Mouse (Mus musculus): ENCODE measurements at regions not wholly inside any gene's neighbourhood (a gene's known extent, or its start where the extent isn't known, plus 50 kb on each side); places are given as distances from the start of the nearest gene placed in this dataset.

GRCm38 (mm10) chr10:71734481-71734880 lies 386.9 kb downstream of the Ipmk start:
- ATAC-seq (ENCODE audit: insufficient read depth) (no peak), DNase-seq (ENCODE audit: low read depth in 3 of 3, low spot score in 3 of 3) (no peak)
- no peaks in the 10 kb centered on the region for H3K9me3 ChIP-seq (ENCODE audit: control insufficient read depth, low read length)
- H3K4me2 ChIP-seq (ENCODE audit: low read depth), result no peak overlapping the region
- no peaks in the 10 kb centered on the region for H3K27me3 ChIP-seq (ENCODE audit: control insufficient read depth, insufficient read depth, low read length)
- TF ChIP-seq CTCF (IDR thresholded peaks at IDR 0.05; ENCODE audit: low read depth), result no peak
- no peak for TF ChIP-seq EP300 (IDR thresholded peaks at IDR 0.05; ENCODE audit: low read depth)
- WGBS (ENCODE audit: insufficient replicate concordance), result 44% methylated on average over 2 of the region's 2 CpGs
- no peaks in the 10 kb centered on the region for H3K36me3 ChIP-seq (replicated peaks; ENCODE audit: control insufficient read depth, insufficient read depth, low read depth)
- H3K27ac ChIP-seq, result no peak overlapping the region
- H3K4me3 ChIP-seq (ENCODE audit: insufficient read depth in 1 of 2, low read depth in 2 of 2, low read length in 2 of 2), result no peak overlapping the region
- no peaks in the 10 kb centered on the region for H3K4me1 ChIP-seq (replicated peaks; ENCODE audit: control insufficient read depth in 2 of 2, insufficient read depth in 2 of 2, low read length in 1 of 2)
- H3K9ac ChIP-seq (replicated peaks), result no peak overlapping the region

DNA sequence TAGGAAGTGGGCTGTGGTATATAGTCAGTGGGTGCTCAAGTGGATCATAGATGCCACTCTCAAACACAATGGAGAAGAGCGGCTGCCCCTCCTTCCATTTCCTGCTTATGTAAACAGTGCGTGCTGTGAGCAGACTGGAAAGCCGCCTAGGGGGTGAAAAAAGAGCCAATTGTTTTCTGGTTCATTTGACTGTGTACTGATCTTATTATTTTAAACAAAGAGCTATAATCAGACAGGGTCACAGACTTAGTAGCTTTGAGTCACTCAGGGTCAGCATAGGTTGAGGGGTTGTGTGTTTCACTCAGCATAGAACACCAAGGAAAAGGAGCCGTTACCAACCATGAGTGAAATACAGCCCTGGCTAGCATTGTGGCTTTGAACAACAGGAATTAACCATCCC lies 390.7 kb downstream of the Ipmk start:
- no peaks in the 10 kb centered on the region for H3K27me3 ChIP-seq (ENCODE audit: control insufficient read depth, insufficient read depth, low read length)
- H3K9ac ChIP-seq (replicated peaks), result no peak overlapping the region
- no peak for DNase-seq (ENCODE audit: low read depth in 3 of 3, low spot score in 3 of 3)
- H3K4me3 ChIP-seq (ENCODE audit: insufficient read depth in 1 of 2, low read depth in 2 of 2, low read length in 2 of 2), result no peak overlapping the region
- 30% methylated on average over 4 of the region's 4 CpGs for WGBS (ENCODE audit: insufficient replicate concordance)
- no peaks in the 10 kb centered on the region for H3K36me3 ChIP-seq (replicated peaks; ENCODE audit: control insufficient read depth, insufficient read depth, low read depth)
- no peak for ATAC-seq (ENCODE audit: insufficient read depth)
- TF ChIP-seq EP300 (IDR thresholded peaks at IDR 0.05; ENCODE audit: low read depth) (no peak), CTCF (IDR thresholded peaks at IDR 0.05; ENCODE audit: low read depth) (no peak)
- no peak overlapping the region for H3K27ac ChIP-seq
- no peak overlapping the region for H3K4me2 ChIP-seq (ENCODE audit: low read depth)
- H3K4me1 ChIP-seq (replicated peaks; ENCODE audit: control insufficient read depth in 2 of 2, insufficient read depth in 2 of 2, low read length in 1 of 2), result no peaks in the 10 kb centered on the region
- H3K9me3 ChIP-seq (ENCODE audit: control insufficient read depth, low read length), result no peaks in the 10 kb centered on the region

- Histone ChIP-seq H3K9me3 (ENCODE audit: control insufficient read depth, low read length) (no peaks in the 10 kb centered on the region), H3K27ac (no peak overlapping the region), H3K9ac (replicated peaks) (no peak overlapping the region), H3K4me1 (replicated peaks; ENCODE audit: control insufficient read depth in 2 of 2, insufficient read depth in 2 of 2, low read length in 1 of 2) (no peaks in the 10 kb centered on the region), H3K36me3 (replicated peaks; ENCODE audit: control insufficient read depth, insufficient read depth, low read depth) (no peaks in the 10 kb centered on the region), H3K4me3 (ENCODE audit: insufficient read depth in 1 of 2, low read depth in 2 of 2, low read length in 2 of 2) (no peak overlapping the region), H3K27me3 (ENCODE audit: control insufficient read depth, insufficient read depth, low read length) (no peaks in the 10 kb centered on the region), H3K4me2 (ENCODE audit: low read depth) (no peak overlapping the region)
- DNase-seq (ENCODE audit: low read depth in 3 of 3, low spot score in 3 of 3) (no peak), ATAC-seq (ENCODE audit: insufficient read depth) (no peak)
- WGBS (ENCODE audit: insufficient replicate concordance), result 50% methylated on average over 8 of the region's 8 CpGs
- TF ChIP-seq CTCF (IDR thresholded peaks at IDR 0.05; ENCODE audit: low read depth), result no peak
- TF ChIP-seq EP300 (IDR thresholded peaks at IDR 0.05; ENCODE audit: low read depth), result no peak
These were observed 401.3 kb downstream of the Ipmk start for GRCm38 (mm10) chr10:71748557-71749493.

- 41% methylated on average over 2 of the region's 2 CpGs for WGBS (ENCODE audit: insufficient replicate concordance)
- Histone ChIP-seq H3K27ac (no peak overlapping the region), H3K27me3 (ENCODE audit: control insufficient read depth, insufficient read depth, low read length) (no peaks in the 10 kb centered on the region), H3K4me2 (ENCODE audit: low read depth) (no peak overlapping the region), H3K4me3 (ENCODE audit: insufficient read depth in 1 of 2, low read depth in 2 of 2, low read length in 2 of 2) (no peak overlapping the region), H3K4me1 (replicated peaks; ENCODE audit: control insufficient read depth in 2 of 2, insufficient read depth in 2 of 2, low read length in 1 of 2) (no peaks in the 10 kb centered on the region), H3K36me3 (replicated peaks; ENCODE audit: control insufficient read depth, insufficient read depth, low read depth) (no peaks in the 10 kb centered on the region), H3K9ac (replicated peaks) (no peak overlapping the region), H3K9me3 (ENCODE audit: control insufficient read depth, low read length) (no peaks in the 10 kb centered on the region)
- TF ChIP-seq CTCF (IDR thresholded peaks at IDR 0.05; ENCODE audit: low read depth), result no peak
- TF ChIP-seq EP300 (IDR thresholded peaks at IDR 0.05; ENCODE audit: low read depth), result no peak
- DNase-seq (ENCODE audit: low read depth in 3 of 3, low spot score in 3 of 3), result no peak
- no peak for ATAC-seq (ENCODE audit: insufficient read depth)
These were observed 405.7 kb downstream of the Ipmk start for GRCm38 (mm10) chr10:71753255-71753654.

DNA sequence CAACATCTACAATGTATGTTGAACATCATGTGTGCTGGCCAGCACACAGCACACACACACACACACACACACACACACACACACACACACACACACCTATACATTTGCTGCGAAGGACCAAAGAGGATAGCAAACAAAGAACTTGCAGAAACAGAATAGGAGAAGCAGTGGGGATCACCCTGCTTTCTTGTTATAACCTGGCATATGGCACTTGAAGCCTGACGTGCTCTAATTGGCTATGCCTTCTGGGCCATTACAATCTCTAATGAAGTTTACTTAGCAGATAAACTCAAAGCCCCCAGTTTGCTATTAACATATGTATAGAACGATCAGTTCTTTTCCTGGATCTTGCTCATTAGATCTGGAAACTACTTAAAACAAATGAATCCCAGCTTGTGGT lies 407.2 kb downstream of the Ipmk start:
- 55% methylated on average over 3 of the region's 3 CpGs for WGBS (ENCODE audit: insufficient replicate concordance)
- no peaks in the 10 kb centered on the region for H3K9me3 ChIP-seq (ENCODE audit: control insufficient read depth, low read length)
- H3K27ac ChIP-seq, result no peak overlapping the region
- TF ChIP-seq CTCF (IDR thresholded peaks at IDR 0.05; ENCODE audit: low read depth) (no peak), EP300 (IDR thresholded peaks at IDR 0.05; ENCODE audit: low read depth) (no peak)
- ATAC-seq (ENCODE audit: insufficient read depth), result no peak
- H3K36me3 ChIP-seq (replicated peaks; ENCODE audit: control insufficient read depth, insufficient read depth, low read depth), result no peaks in the 10 kb centered on the region
- no peak overlapping the region for H3K9ac ChIP-seq (replicated peaks)
- no peak for DNase-seq (ENCODE audit: low read depth in 3 of 3, low spot score in 3 of 3)
- H3K27me3 ChIP-seq (ENCODE audit: control insufficient read depth, insufficient read depth, low read length), result no peaks in the 10 kb centered on the region
- H3K4me2 ChIP-seq (ENCODE audit: low read depth), result no peak overlapping the region
- no peaks in the 10 kb centered on the region for H3K4me1 ChIP-seq (replicated peaks; ENCODE audit: control insufficient read depth in 2 of 2, insufficient read depth in 2 of 2, low read length in 1 of 2)
- no peak overlapping the region for H3K4me3 ChIP-seq (ENCODE audit: insufficient read depth in 1 of 2, low read depth in 2 of 2, low read length in 2 of 2)
